Mouse (Mus musculus): ENCODE results near the gene Dlst. TPM values are rescaled to one million over a fixed set of nuclear protein-coding genes. Genes with fewer than 3 reads are reported as not detected.
"Not testable (repeated sequence)": the region's sequence is repeated elsewhere in the genome, so short reads cannot be mapped to it uniquely, and the experiment has no call there.

The Dlst gene
- polyA plus RNA-seq, 1 experiment from 2014 or later, result 119 TPM

GRCm38 (mm10) chr12:85140036-85140701 lies 29.5 kb downstream of the Dlst start:
- Histone ChIP-seq H3K27me3 (ENCODE audit: control insufficient read depth, insufficient read depth, low read length) (no peaks in the 10 kb centered on the region), H3K4me2 (replicated peaks; ENCODE audit: low read depth, low read length) (no peak overlapping the region), H3K9me3 (ENCODE audit: control insufficient read depth, low read length) (no peaks in the 10 kb centered on the region), H3K9ac (ENCODE audit: low read depth, low read length) (no peak overlapping the region), H3K4me3 (ENCODE audit: low read length) (no peak overlapping the region), H3K36me3 (ENCODE audit: control insufficient read depth, insufficient read depth, low read length) (peaks cover 3% of the 10 kb centered on the region; the same call in 1 of the 2 replicates), H3K4me1 (ENCODE audit: control insufficient read depth, insufficient read depth, low read length) (no peaks in the 10 kb centered on the region), H3K27ac (ENCODE audit: low read depth, low read length) (no peak overlapping the region)
- 54% methylated on average over 18 of the region's 18 CpGs for WGBS
- ATAC-seq (ENCODE audit: low FRiP score, low TSS enrichment), result no peak

GRCm38 (mm10) chr12:85141096-85141495 lies 30.5 kb downstream of the Dlst start:
- Histone ChIP-seq H3K9ac (ENCODE audit: low read depth, low read length) (no peak overlapping the region), H3K4me1 (ENCODE audit: control insufficient read depth, insufficient read depth, low read length) (peaks cover 4% of the 10 kb centered on the region; the same call in 1 of the 2 replicates), H3K27ac (ENCODE audit: low read depth, low read length) (no peak overlapping the region), H3K9me3 (ENCODE audit: control insufficient read depth, low read length) (no peaks in the 10 kb centered on the region), H3K27me3 (ENCODE audit: control insufficient read depth, insufficient read depth, low read length) (no peaks in the 10 kb centered on the region), H3K4me3 (ENCODE audit: low read length) (no peak overlapping the region), H3K36me3 (ENCODE audit: control insufficient read depth, insufficient read depth, low read length) (no peaks in the 10 kb centered on the region), H3K4me2 (replicated peaks; ENCODE audit: low read depth, low read length) (no peak overlapping the region)
- ATAC-seq (ENCODE audit: low FRiP score, low TSS enrichment), result no peak
- 81% methylated on average over 6 of the region's 6 CpGs for WGBS

GRCm38 (mm10) chr12:85142803-85143202 lies 32.2 kb downstream of the Dlst start:
- H3K4me1 ChIP-seq (ENCODE audit: control insufficient read depth, insufficient read depth, low read length), result peaks cover 11% of the 10 kb centered on the region

DNA sequence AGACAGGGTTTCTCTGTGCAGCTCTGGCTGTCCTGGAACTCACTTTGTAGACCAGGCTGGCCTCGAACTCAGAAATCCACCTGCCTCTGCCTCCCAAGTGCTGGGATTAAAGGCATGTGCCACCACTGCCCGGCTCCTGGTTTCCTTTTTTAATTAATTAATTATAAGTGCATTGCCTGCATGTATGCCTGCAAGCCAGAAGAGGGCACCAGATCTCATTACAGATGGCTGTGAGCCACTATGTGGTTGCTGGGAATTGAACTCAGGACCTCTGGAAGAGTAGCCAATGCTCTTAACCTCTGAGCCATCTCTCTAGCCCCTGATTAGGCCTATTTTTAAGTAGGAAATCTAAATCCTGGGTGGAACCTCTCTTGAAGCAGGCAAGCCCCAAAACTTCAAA lies 33.6 kb downstream of the Dlst start:
- H3K36me3 ChIP-seq (ENCODE audit: control insufficient read depth, insufficient read depth, low read length); H3K27ac ChIP-seq (ENCODE audit: low read depth, low read length); H3K27me3 ChIP-seq (ENCODE audit: control insufficient read depth, insufficient read depth, low read length); H3K9ac ChIP-seq (ENCODE audit: low read depth, low read length); H3K4me2 ChIP-seq (replicated peaks; ENCODE audit: low read depth, low read length); H3K4me3 ChIP-seq (ENCODE audit: low read length); ATAC-seq (ENCODE audit: low FRiP score, low TSS enrichment); H3K9me3 ChIP-seq (ENCODE audit: control insufficient read depth, low read length): not testable (repeated sequence)
- H3K4me1 ChIP-seq (ENCODE audit: control insufficient read depth, insufficient read depth, low read length), result peaks cover 11% of the 10 kb centered on the region
- 83% methylated on average over 2 of the region's 2 CpGs for WGBS

More at GRCm38 (mm10) chr12:85142803-85143202, 32.2 kb downstream of the Dlst start:
- H3K36me3 ChIP-seq (ENCODE audit: control insufficient read depth, insufficient read depth, low read length), result no peaks in the 10 kb centered on the region
- no peaks in the 10 kb centered on the region for H3K27me3 ChIP-seq (ENCODE audit: control insufficient read depth, insufficient read depth, low read length)
- WGBS, result 15% methylated on average over 4 of the region's 4 CpGs
- no peak overlapping the region for H3K9ac ChIP-seq (ENCODE audit: low read depth, low read length)
- ATAC-seq (ENCODE audit: low FRiP score, low TSS enrichment), result peak; percentile 71
- H3K27ac ChIP-seq (ENCODE audit: low read depth, low read length), result no peak overlapping the region
- H3K4me3 ChIP-seq (ENCODE audit: low read length), result no peak overlapping the region
- no peak overlapping the region for H3K4me2 ChIP-seq (replicated peaks; ENCODE audit: low read depth, low read length)
- no peaks in the 10 kb centered on the region for H3K9me3 ChIP-seq (ENCODE audit: control insufficient read depth, low read length)

DNA sequence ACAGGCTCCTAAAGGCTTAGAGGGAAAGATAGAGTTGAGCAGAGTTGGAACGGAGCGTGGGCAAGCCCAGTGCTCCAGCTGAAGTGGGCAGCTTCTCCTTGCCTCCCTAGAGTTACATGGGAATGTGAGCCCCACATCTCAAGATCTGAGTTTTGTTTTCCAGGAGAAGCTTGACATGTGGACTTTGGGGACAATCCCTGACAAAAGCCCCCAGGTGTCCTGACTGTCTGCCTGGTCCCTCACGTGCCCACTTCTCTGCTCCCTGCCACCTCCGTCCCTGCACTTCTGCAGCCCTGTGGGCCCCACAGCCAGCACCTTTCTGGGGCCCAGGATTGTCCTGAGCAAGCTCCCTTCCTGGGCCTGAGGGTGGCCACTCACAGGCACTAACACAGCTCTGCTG lies 34.2 kb downstream of the Dlst start:
- Histone ChIP-seq H3K27ac (ENCODE audit: low read depth, low read length) (no peak overlapping the region), H3K36me3 (ENCODE audit: control insufficient read depth, insufficient read depth, low read length) (no peaks in the 10 kb centered on the region), H3K4me2 (replicated peaks; ENCODE audit: low read depth, low read length) (no peak overlapping the region), H3K4me1 (ENCODE audit: control insufficient read depth, insufficient read depth, low read length) (peaks cover 11% of the 10 kb centered on the region), H3K9me3 (ENCODE audit: control insufficient read depth, low read length) (no peaks in the 10 kb centered on the region), H3K27me3 (ENCODE audit: control insufficient read depth, insufficient read depth, low read length) (0 out of 2 replicates have a peak, but pooled peaks cover 5% of the 10 kb centered on the region), H3K9ac (ENCODE audit: low read depth, low read length) (no peak overlapping the region), H3K4me3 (ENCODE audit: low read length) (no peak overlapping the region)
- WGBS, result 94% methylated on average over 4 of the region's 4 CpGs
- no peak for ATAC-seq (ENCODE audit: low FRiP score, low TSS enrichment)

- Histone ChIP-seq H3K27ac (ENCODE audit: low read depth, low read length) (no peak overlapping the region), H3K4me2 (replicated peaks; ENCODE audit: low read depth, low read length) (no peak overlapping the region), H3K9me3 (ENCODE audit: control insufficient read depth, low read length) (no peaks in the 10 kb centered on the region), H3K4me3 (ENCODE audit: low read length) (no peak overlapping the region), H3K36me3 (ENCODE audit: control insufficient read depth, insufficient read depth, low read length) (no peaks in the 10 kb centered on the region), H3K9ac (ENCODE audit: low read depth, low read length) (no peak overlapping the region), H3K4me1 (ENCODE audit: control insufficient read depth, insufficient read depth, low read length) (peaks cover 17% of the 10 kb centered on the region), H3K27me3 (ENCODE audit: control insufficient read depth, insufficient read depth, low read length) (peaks cover 11% of the 10 kb centered on the region)
- ATAC-seq (ENCODE audit: low FRiP score, low TSS enrichment), result 0 out of 2 replicates have a peak, but pooled peaks have one; percentile 5
- WGBS, result 57% methylated on average over 9 of the region's 9 CpGs
Observed at GRCm38 (mm10) chr12:85145630-85146029, 35.0 kb downstream of the Dlst start.

DNA sequence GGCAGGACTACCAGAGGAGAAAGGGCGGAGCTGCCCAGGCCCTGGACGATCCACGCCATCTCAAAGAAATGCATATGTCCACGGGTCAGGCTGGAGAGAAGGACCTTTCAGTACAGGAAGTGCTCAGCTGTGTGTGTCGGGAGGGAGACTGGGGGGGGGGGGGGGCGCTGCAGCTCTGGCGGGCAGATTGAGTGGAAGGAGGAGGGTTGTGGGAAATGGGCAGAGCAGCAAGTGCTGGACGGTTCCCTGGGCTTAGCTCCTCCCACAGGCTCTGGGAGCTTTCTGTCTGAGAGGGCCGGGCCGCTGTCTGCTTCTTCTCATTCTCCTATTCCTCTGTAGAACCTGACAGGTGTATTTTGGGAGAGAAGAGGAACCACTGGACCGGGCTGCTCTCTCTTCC lies 35.7 kb downstream of the Dlst start:
- Histone ChIP-seq H3K27me3 (ENCODE audit: control insufficient read depth, insufficient read depth, low read length) (peaks cover 14% of the 10 kb centered on the region), H3K9ac (ENCODE audit: low read depth, low read length) (no peak overlapping the region), H3K4me2 (replicated peaks; ENCODE audit: low read depth, low read length) (no peak overlapping the region), H3K4me1 (ENCODE audit: control insufficient read depth, insufficient read depth, low read length) (peaks cover 21% of the 10 kb centered on the region), H3K9me3 (ENCODE audit: control insufficient read depth, low read length) (no peaks in the 10 kb centered on the region), H3K4me3 (ENCODE audit: low read length) (no peak overlapping the region), H3K36me3 (ENCODE audit: control insufficient read depth, insufficient read depth, low read length) (no peaks in the 10 kb centered on the region), H3K27ac (ENCODE audit: low read depth, low read length) (no peak overlapping the region)
- 23% methylated on average over 10 of the region's 11 CpGs for WGBS
- peak; percentile 4; the same call in 1 of the 2 replicates for ATAC-seq (ENCODE audit: low FRiP score, low TSS enrichment)

DNA sequence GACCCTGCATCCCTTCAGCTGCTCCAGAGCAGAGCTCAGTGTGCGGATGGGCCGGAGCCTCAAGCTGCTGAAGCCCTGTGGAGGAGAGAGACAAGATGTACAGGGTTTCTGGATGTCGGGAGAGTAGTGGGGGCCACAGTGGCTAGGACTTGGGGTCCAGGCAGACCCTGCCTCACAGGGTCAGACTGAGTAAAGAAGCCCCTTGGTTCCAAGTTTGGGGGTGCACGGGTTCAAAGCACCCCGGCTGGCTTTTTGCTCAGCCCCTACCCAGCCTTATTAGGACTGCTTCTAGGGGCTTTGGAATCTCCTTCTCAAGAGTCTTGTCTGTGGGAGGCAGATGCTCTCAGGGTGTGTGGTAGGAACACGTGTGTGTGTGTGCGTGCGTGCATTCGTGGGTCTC lies 36.2 kb downstream of the Dlst start:
- Histone ChIP-seq H3K36me3 (ENCODE audit: control insufficient read depth, insufficient read depth, low read length) (no peaks in the 10 kb centered on the region), H3K27ac (ENCODE audit: low read depth, low read length) (no peak overlapping the region), H3K4me3 (ENCODE audit: low read length) (no peak overlapping the region), H3K9me3 (ENCODE audit: control insufficient read depth, low read length) (no peaks in the 10 kb centered on the region), H3K4me1 (ENCODE audit: control insufficient read depth, insufficient read depth, low read length) (peaks cover 21% of the 10 kb centered on the region), H3K4me2 (replicated peaks; ENCODE audit: low read depth, low read length) (no peak overlapping the region), H3K27me3 (ENCODE audit: control insufficient read depth, insufficient read depth, low read length) (peaks cover 14% of the 10 kb centered on the region), H3K9ac (ENCODE audit: low read depth, low read length) (no peak overlapping the region)
- WGBS, result 83% methylated on average over 9 of the region's 9 CpGs
- ATAC-seq (ENCODE audit: low FRiP score, low TSS enrichment), result no peak

DNA sequence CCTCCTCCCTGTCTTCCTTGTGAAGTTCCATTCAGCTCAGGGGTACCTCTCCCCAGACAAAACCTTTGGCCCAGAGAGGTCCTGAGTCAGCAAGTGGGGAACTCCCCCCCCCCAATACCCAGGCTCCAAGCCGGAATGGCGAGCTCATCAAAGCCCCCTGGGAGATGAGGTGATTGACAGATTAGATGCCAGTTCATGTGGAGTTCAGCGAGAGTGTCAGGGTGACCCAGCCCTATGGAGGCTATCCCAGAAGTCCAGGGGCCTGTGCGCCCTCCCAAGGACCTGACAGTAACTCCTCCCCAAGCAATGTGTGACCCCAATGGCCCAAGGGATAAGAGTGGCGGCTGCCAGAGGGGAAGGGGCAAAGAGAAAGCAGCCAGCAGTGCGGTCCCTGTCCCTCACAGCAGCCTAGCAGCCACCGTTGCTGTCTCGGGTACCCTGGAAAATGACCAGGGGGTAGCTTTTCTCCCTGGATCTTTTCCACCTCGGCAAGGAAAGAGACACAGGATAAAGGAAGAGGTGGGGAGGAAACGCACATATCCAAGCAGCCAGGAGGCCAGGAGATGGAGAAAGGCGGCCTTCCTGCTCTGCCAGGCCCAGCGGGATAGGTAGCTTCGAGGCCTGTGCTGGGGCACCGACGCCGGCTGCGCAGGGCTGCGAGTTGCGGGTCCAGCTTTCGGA lies 39.8 kb downstream of the Dlst start:
- H3K9ac ChIP-seq (ENCODE audit: low read depth, low read length), result peak overlapping the region; percentile 18; the same call in 1 of the 2 replicates
- H3K27ac ChIP-seq (ENCODE audit: low read depth, low read length), result no peak overlapping the region
- H3K4me1 ChIP-seq (ENCODE audit: control insufficient read depth, insufficient read depth, low read length), result peaks cover 21% of the 10 kb centered on the region
- peak overlapping the region; percentile 28; the same call in 1 of the 2 replicates for H3K4me3 ChIP-seq (ENCODE audit: low read length)
- H3K9me3 ChIP-seq (ENCODE audit: control insufficient read depth, low read length), result no peaks in the 10 kb centered on the region
- WGBS, result 12% methylated on average over 20 of the region's 20 CpGs
- peaks cover 14% of the 10 kb centered on the region for H3K27me3 ChIP-seq (ENCODE audit: control insufficient read depth, insufficient read depth, low read length)
- peak overlapping the region; percentile 44 for H3K4me2 ChIP-seq (replicated peaks; ENCODE audit: low read depth, low read length)
- ATAC-seq (ENCODE audit: low FRiP score, low TSS enrichment), result no peak
- no peaks in the 10 kb centered on the region for H3K36me3 ChIP-seq (ENCODE audit: control insufficient read depth, insufficient read depth, low read length)

All from kidney, embryonic 14.5 days (tissue).